Mouse (Mus musculus) thymus, adult 18-20 months (tissue): ENCODE data around the gene Fam163a.
"Not testable (repeated sequence)": the region's sequence is repeated elsewhere in the genome, so short reads cannot be mapped to it uniquely, and the experiment has no call there.

ENCODE experiments used
- DNase-seq, 2 experiments: peaks; one replicate each; pipeline ENCODE4 v3.0.0; 2022; ENCODE audit warnings: mixed read lengths in 2 of 2

The Fam163a gene

GRCm38 (mm10) chr1:156204656-156205131 is at the start of gene Fam163a:
Gene Fam163a, minus strand, starts transcription at chr1:156205026.
- no peak for DNase-seq

GRCm38 (mm10) chr1:156251096-156251495 is 46.3 kb upstream of the Fam163a start:
- DNase-seq, result not testable (repeated sequence)

- DNase-seq, result no peak
Observed at GRCm38 (mm10) chr1:156247893-156248292, 43.1 kb upstream of the Fam163a start.

- peak in 1 of 2 experiments; percentile 24 for DNase-seq
Observed at GRCm38 (mm10) chr1:156241713-156242348, 37.0 kb upstream of the Fam163a start.

GRCm38 (mm10) chr1:156241035-156241434 is 36.2 kb upstream of the Fam163a start:
- DNase-seq, result peak in 1 of 2 experiments; percentile 34

GRCm38 (mm10) chr1:156231122-156231521 is 26.3 kb upstream of the Fam163a start:
- no peak for DNase-seq

GRCm38 (mm10) chr1:156230339-156231089 is 25.7 kb upstream of the Fam163a start:
- no peak for DNase-seq

GRCm38 (mm10) chr1:156229448-156229847 is 24.6 kb upstream of the Fam163a start:
- DNase-seq, result peak; percentile 36 to 47

GRCm38 (mm10) chr1:156228728-156229127 is 23.9 kb upstream of the Fam163a start:
- DNase-seq, result no peak

GRCm38 (mm10) chr1:156226903-156227302 is 22.1 kb upstream of the Fam163a start:
- DNase-seq, result no peak

- DNase-seq, result no peak
Observed at GRCm38 (mm10) chr1:156222205-156223000, 17.6 kb upstream of the Fam163a start.

GRCm38 (mm10) chr1:156221327-156221726 is 16.5 kb upstream of the Fam163a start:
- DNase-seq, result no peak

GRCm38 (mm10) chr1:156218573-156218972 is 13.7 kb upstream of the Fam163a start:
- no peak for DNase-seq

- no peak for DNase-seq
Observed at GRCm38 (mm10) chr1:156217941-156218340, 13.1 kb upstream of the Fam163a start.

GRCm38 (mm10) chr1:156217393-156217792 is 12.6 kb upstream of the Fam163a start:
- DNase-seq, result peak in 1 of 2 experiments; percentile 30

GRCm38 (mm10) chr1:156216249-156216648 is 11.4 kb upstream of the Fam163a start:
- DNase-seq, result no peak

- DNase-seq, result no peak
Observed at GRCm38 (mm10) chr1:156214651-156215050, 9.8 kb upstream of the Fam163a start.

- no peak for DNase-seq
Observed at GRCm38 (mm10) chr1:156212923-156213322, 8.1 kb upstream of the Fam163a start.

- no peak for DNase-seq
Observed at GRCm38 (mm10) chr1:156211809-156212317, 7.0 kb upstream of the Fam163a start.

GRCm38 (mm10) chr1:156205164-156205563 is 338 bp upstream of the Fam163a start:
- DNase-seq, result no peak

- DNase-seq, result no peak
Observed at GRCm38 (mm10) chr1:156203961-156204655, 718 bp downstream of the Fam163a start.

GRCm38 (mm10) chr1:156202661-156203060 is 2.2 kb downstream of the Fam163a start:
- DNase-seq, result no peak
